Mouse (Mus musculus): Measurements from ENCODE around the gene Senp6. TPM values are rescaled to one million over a fixed set of nuclear protein-coding genes. Genes with fewer than 3 reads are reported as not detected.

Senp6 gene
- polyA plus RNA-seq, 1 experiment = 20.9 TPM

DNA sequence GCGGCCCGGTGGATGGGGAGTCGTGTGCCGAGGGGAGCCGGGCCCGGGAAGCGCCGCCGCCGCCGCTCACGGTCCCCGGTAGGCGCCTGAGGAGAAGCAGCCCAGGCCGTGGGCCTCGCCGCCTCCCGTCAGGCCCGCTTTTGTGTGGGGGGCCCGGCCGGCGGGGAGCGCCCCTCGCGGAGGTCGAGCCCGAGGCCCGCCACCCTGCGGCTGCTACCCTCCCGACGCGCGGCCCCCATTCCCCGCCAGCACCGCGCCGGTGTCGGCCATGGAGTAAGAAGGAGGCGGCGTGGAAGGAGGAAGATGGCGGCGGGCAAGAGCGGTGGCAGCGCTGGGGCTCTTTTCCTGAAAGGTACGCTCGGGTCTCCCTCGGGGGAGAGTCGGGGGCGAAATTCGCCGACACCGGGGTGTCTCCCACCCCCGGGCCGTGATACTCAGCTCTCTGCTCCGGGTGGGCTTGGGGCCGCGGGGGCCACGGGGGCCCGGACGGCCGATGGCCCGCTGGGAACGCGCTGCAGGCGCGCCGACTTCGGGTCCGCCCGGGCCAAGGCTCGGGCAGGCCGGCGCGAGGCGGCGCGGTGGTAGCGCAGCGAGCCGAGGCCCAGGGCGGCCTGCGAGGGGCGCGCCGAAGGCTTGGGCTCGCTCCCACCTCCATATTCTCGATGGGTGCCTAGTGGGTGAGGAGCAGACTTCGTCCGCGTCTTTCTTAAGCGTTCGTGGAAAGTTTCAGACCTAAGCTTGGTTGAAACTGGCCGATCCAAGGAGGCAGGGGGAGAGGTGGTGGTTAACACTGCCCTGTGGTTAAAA is 721 bp downstream of the Senp6 start:
- TF ChIP-seq CTCF (IDR thresholded peaks at IDR 0.05; ENCODE audit: control insufficient read depth, insufficient read depth, insufficient replicate concordance, low read depth, low read length) (no peak), POLR2A (IDR thresholded peaks at IDR 0.05; ENCODE audit: control insufficient read depth, low read depth, low read length) (peak; percentile 48; the same call in 1 of the 2 replicates)

DNA sequence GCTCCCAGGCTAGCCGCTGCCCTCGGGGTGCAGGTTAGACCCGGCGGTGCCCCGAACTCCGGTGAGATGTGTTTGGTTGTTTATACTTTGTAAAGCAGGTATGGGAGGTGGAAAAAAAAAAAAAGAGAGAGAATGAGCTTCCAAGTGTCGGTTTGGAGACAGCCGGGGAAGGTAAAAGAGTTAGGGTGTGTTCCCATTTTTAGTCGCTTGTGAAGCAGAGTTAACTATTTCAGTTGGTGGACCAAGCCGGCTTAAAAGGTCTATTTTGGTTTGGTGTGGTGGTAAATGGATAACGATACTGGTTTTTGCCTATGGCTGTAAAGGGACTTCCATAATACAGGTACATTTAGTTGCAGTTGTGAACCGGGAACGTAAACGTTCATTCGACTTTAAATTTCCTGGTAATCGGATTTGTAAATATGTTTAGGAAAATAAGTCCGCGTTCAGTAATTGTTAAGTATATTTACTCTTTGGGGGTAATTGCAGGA is 1.4 kb downstream of the Senp6 start:
- H3K27ac ChIP-seq (ENCODE audit: control insufficient read depth, insufficient read depth, low read depth, low read length) = peak overlapping the region; percentile 76
- no peaks in the 10 kb centered on the region for H3K36me3 ChIP-seq (ENCODE audit: control insufficient read depth, insufficient read depth, low read length)

More for the DNA sequence above, 721 bp downstream of the Senp6 start:
- no peaks in the 10 kb centered on the region for H3K27me3 ChIP-seq (ENCODE audit: control insufficient read depth, insufficient read depth, low read length)
- no peaks in the 10 kb centered on the region for H3K36me3 ChIP-seq (ENCODE audit: control insufficient read depth, insufficient read depth, low read length)
- peaks cover 3% of the 10 kb centered on the region; the same call in 1 of the 2 replicates for H3K4me1 ChIP-seq (ENCODE audit: control insufficient read depth, insufficient read depth, low read length)
- peak overlapping the region; percentile 76 for H3K27ac ChIP-seq (ENCODE audit: control insufficient read depth, insufficient read depth, low read depth, low read length)
- H3K4me3 ChIP-seq (ENCODE audit: control insufficient read depth, low read depth, low read length) = peak overlapping the region; percentile 94

DNA sequence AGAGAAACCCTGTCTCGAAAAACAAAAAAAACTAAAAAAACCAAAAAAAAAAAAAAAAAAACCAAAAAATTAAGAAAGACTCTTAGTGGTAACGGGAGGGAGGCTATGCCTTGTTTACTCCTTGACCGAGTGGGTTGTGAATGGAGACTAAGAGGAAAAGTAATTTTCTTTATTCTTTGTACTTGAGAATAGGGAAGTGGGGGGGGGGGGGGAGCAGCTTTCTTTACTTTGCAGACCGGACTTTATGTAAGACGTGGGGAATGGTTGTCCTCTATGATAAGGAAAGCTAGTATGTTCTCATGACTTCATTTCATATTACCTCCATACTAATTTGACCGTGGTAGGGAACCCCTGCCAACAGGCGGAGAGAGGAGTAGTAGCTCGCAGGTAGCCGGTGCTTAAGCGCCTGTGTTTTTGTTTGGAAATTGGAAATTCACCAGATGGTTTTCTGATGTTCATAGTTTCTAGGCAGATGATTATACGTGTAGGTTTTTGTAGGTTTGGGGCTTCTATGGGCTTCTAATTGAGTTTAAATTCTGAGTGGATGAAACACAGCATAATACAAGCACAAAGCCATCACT is 2.1 kb downstream of the Senp6 start:
- Histone ChIP-seq H3K36me3 (ENCODE audit: control insufficient read depth, insufficient read depth, low read length) (no peaks in the 10 kb centered on the region), H3K27ac (ENCODE audit: control insufficient read depth, insufficient read depth, low read depth, low read length) (no peak overlapping the region), H3K4me3 (ENCODE audit: control insufficient read depth, low read depth, low read length) (peak overlapping the region; percentile 33), H3K4me1 (ENCODE audit: control insufficient read depth, insufficient read depth, low read length) (peaks cover 3% of the 10 kb centered on the region; the same call in 1 of the 2 replicates), H3K27me3 (ENCODE audit: control insufficient read depth, insufficient read depth, low read length) (no peaks in the 10 kb centered on the region)
- no peak for TF ChIP-seq POLR2A (IDR thresholded peaks at IDR 0.05; ENCODE audit: control insufficient read depth, low read depth, low read length)
- no peak for TF ChIP-seq CTCF (IDR thresholded peaks at IDR 0.05; ENCODE audit: control insufficient read depth, insufficient read depth, insufficient replicate concordance, low read depth, low read length)

More for the DNA sequence above, 1.4 kb downstream of the Senp6 start:
- TF ChIP-seq CTCF (IDR thresholded peaks at IDR 0.05; ENCODE audit: control insufficient read depth, insufficient read depth, insufficient replicate concordance, low read depth, low read length) (no peak), POLR2A (IDR thresholded peaks at IDR 0.05; ENCODE audit: control insufficient read depth, low read depth, low read length) (no peak)
- no peaks in the 10 kb centered on the region for H3K27me3 ChIP-seq (ENCODE audit: control insufficient read depth, insufficient read depth, low read length)
- peaks cover 3% of the 10 kb centered on the region; the same call in 1 of the 2 replicates for H3K4me1 ChIP-seq (ENCODE audit: control insufficient read depth, insufficient read depth, low read length)
- H3K4me3 ChIP-seq (ENCODE audit: control insufficient read depth, low read depth, low read length) = peak overlapping the region; percentile 94

DNA sequence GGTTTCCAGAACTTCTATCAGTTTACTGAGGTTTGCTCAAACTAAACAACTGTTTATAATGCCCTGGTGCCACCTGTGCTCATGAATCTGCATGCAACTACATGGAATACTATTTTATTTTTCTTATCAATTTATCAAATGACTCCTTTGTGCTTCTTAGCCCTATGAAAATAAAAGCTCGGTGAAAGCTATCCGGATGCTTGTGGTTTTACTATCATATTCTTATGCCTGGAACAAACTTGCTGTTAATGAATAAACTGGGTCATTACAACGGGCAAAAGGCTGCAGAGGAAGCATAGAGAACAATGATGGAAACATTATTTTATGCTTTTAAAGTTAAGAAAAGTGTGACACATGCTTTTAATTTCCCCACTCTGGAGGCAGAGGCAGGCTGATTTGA is 3.3 kb downstream of the Senp6 start:
- TF ChIP-seq CTCF (IDR thresholded peaks at IDR 0.05; ENCODE audit: control insufficient read depth, insufficient read depth, insufficient replicate concordance, low read depth, low read length) (no peak), POLR2A (IDR thresholded peaks at IDR 0.05; ENCODE audit: control insufficient read depth, low read depth, low read length) (no peak)
- no peak overlapping the region for H3K4me3 ChIP-seq (ENCODE audit: control insufficient read depth, low read depth, low read length)
- no peak overlapping the region for H3K27ac ChIP-seq (ENCODE audit: control insufficient read depth, insufficient read depth, low read depth, low read length)
- peaks cover 3% of the 10 kb centered on the region; the same call in 1 of the 2 replicates for H3K4me1 ChIP-seq (ENCODE audit: control insufficient read depth, insufficient read depth, low read length)
- H3K36me3 ChIP-seq (ENCODE audit: control insufficient read depth, insufficient read depth, low read length) = no peaks in the 10 kb centered on the region
- no peaks in the 10 kb centered on the region for H3K27me3 ChIP-seq (ENCODE audit: control insufficient read depth, insufficient read depth, low read length)

DNA sequence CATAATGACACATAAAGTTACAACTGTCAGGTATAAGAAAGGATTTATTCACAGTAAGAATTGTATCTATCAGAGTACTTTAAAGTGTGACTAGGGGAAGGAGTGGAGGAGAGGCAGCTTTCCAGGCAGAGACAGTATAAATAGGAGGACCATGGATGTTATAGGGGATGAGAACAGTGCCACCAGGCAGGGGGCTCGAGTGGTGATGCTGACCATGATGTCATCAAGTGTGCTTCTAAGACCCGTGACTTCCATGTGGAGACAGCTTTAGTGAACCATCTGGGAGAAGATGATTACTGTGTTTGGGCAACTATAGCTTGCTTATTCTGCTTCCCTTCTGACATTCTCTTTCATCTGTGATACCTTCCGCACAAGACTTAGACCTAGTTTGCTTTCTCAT is 4.9 kb downstream of the Senp6 start:
- Histone ChIP-seq H3K4me3 (ENCODE audit: control insufficient read depth, low read depth, low read length) (no peak overlapping the region), H3K27ac (ENCODE audit: control insufficient read depth, insufficient read depth, low read depth, low read length) (no peak overlapping the region), H3K27me3 (ENCODE audit: control insufficient read depth, insufficient read depth, low read length) (no peaks in the 10 kb centered on the region), H3K36me3 (ENCODE audit: control insufficient read depth, insufficient read depth, low read length) (no peaks in the 10 kb centered on the region), H3K4me1 (ENCODE audit: control insufficient read depth, insufficient read depth, low read length) (no peaks in the 10 kb centered on the region; the same call in 1 of the 2 replicates)
- no peak for TF ChIP-seq CTCF (IDR thresholded peaks at IDR 0.05; ENCODE audit: control insufficient read depth, insufficient read depth, insufficient replicate concordance, low read depth, low read length)
- no peak for TF ChIP-seq POLR2A (IDR thresholded peaks at IDR 0.05; ENCODE audit: control insufficient read depth, low read depth, low read length)

DNA sequence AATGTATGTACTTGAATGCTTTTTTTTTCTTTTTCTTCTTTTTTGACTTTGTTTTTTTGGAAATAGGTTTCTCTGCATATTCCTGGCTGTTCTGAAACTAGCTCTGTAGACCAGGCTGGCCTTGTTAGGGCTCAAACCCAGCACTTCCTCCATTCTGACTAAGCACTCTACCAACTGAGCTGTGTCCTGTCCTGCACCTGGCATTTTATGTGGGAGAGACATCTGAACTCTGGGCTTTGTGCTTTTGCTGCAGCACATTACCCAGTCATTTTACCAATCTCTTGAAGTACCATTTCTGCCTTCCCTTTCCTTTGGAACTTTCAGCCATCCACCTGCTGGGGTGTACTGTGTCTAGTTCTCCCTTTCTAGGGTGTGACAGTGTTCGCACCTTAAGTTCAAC is 7.4 kb downstream of the Senp6 start:
- no peak overlapping the region for H3K27ac ChIP-seq (ENCODE audit: control insufficient read depth, insufficient read depth, low read depth, low read length)
- no peaks in the 10 kb centered on the region for H3K27me3 ChIP-seq (ENCODE audit: control insufficient read depth, insufficient read depth, low read length)
- no peaks in the 10 kb centered on the region for H3K36me3 ChIP-seq (ENCODE audit: control insufficient read depth, insufficient read depth, low read length)
- TF ChIP-seq CTCF (IDR thresholded peaks at IDR 0.05; ENCODE audit: control insufficient read depth, insufficient read depth, insufficient replicate concordance, low read depth, low read length) = no peak
- no peak for TF ChIP-seq POLR2A (IDR thresholded peaks at IDR 0.05; ENCODE audit: control insufficient read depth, low read depth, low read length)
- no peak overlapping the region for H3K4me3 ChIP-seq (ENCODE audit: control insufficient read depth, low read depth, low read length)
- H3K4me1 ChIP-seq (ENCODE audit: control insufficient read depth, insufficient read depth, low read length) = no peaks in the 10 kb centered on the region

DNA sequence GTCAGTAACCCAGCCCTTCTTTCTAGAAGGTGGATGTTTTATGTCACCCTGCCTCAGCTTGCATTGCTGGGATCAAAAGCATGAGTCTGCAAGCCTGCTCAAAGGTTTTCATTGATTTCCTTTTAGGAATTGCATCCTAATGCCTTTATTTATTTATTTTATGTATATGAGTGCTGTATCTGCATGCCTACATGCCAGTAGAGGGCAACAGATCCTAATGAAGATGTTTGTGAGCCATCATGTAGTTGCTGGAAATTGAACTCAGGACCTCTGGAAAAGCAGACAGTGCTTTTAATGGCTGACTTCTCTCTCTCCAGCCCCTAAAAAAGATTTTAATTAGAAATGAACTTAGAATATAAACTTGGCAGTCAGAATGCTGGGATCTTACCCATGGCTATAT is 8.2 kb downstream of the Senp6 start:
- Histone ChIP-seq H3K4me1 (ENCODE audit: control insufficient read depth, insufficient read depth, low read length) (no peaks in the 10 kb centered on the region), H3K27me3 (ENCODE audit: control insufficient read depth, insufficient read depth, low read length) (no peaks in the 10 kb centered on the region), H3K36me3 (ENCODE audit: control insufficient read depth, insufficient read depth, low read length) (no peaks in the 10 kb centered on the region), H3K27ac (ENCODE audit: control insufficient read depth, insufficient read depth, low read depth, low read length) (no peak overlapping the region), H3K4me3 (ENCODE audit: control insufficient read depth, low read depth, low read length) (no peak overlapping the region)
- TF ChIP-seq POLR2A (IDR thresholded peaks at IDR 0.05; ENCODE audit: control insufficient read depth, low read depth, low read length) = no peak
- TF ChIP-seq CTCF (IDR thresholded peaks at IDR 0.05; ENCODE audit: control insufficient read depth, insufficient read depth, insufficient replicate concordance, low read depth, low read length) = no peak

All from testis, adult 2 months (tissue).